Mouse (Mus musculus) embryonic facial prominence, embryonic 13.5 days (tissue): ENCODE results near the gene Soat1. TPM values are rescaled to one million over a fixed set of nuclear protein-coding genes. Genes with fewer than 3 reads are reported as not detected.

Source experiments
- polyA plus RNA-seq: library from polyadenylated mRNA; unstranded; fragments of >200 nt; fragmentation: Nextera tagmentation; extraction: Ambion mirVana; gene quantifications from 2 replicates; pipeline ENCODE4 v1.2.1, GENCODE M21; 2015

Soat1 gene
- polyA plus RNA-seq, 1 experiment from 2014 or later = 24.9 TPM

Other genes starting within 250 kb of the Soat1 start
- 0.43 and 1.3 TPM in 2 replicates for gene Tdrd5, start 170.7 kb downstream of the Soat1 start, polyA plus RNA-seq
- not detected in 2 replicates for gene Nphs2, start 163.6 kb downstream of the Soat1 start, polyA plus RNA-seq
- gene Gm2000, start 108.3 kb downstream of the Soat1 start, polyA plus RNA-seq = 975 and 1,206 TPM in 2 replicates
- gene Axdnd1, start 53.2 kb downstream of the Soat1 start, polyA plus RNA-seq = 0.31 and 0.47 TPM in 2 replicates
- 0.25 and 1.3 TPM in 2 replicates for gene Gm10031, start 49.7 kb upstream of the Soat1 start, polyA plus RNA-seq
- gene Abl2, start 84.5 kb upstream of the Soat1 start, polyA plus RNA-seq = 5.2 and 5.9 TPM in 2 replicates
- gene Tor3a, start 200.0 kb upstream of the Soat1 start, polyA plus RNA-seq = 8.0 and 8.4 TPM in 2 replicates
- 23.5 and 24.1 TPM in 2 replicates for gene Fam20b, start 244.8 kb upstream of the Soat1 start, polyA plus RNA-seq